Mouse (Mus musculus) right cerebral cortex, postnatal 14 days (tissue): Measurements from ENCODE around the gene Ptges3.
"Not testable (repeated sequence)": the region's sequence is repeated elsewhere in the genome, so short reads cannot be mapped to it uniquely, and the experiment has no call there.

Source experiments
- DNase-seq: peaks from one replicate; pipeline ENCODE4 v3.0.0; 2022

The Ptges3 gene

GRCm38 (mm10) chr10:128058601-128059151 is at the start of gene Ptges3:
Ptges3 (plus strand) TSS chr10:128058954.
- peak; percentile 99 for DNase-seq

DNA sequence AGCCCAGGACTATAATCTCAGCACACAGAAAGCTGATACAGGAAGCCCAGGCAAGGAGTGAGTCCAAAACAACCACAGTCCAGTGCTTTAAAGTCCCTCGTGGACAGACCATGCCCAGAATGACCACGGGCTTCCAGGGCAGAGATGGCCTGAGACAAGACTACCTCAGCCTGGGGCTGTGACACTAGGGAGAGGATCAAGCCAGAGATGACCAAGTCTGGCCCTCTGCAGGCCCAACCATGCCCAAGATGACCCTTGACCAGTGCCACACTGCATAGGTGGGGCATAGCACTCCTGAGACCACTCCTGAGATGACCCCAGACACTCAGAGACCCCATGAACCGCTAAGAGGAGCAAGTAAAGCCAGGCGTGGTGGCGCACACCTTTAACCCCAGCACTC is 49.0 kb upstream of the Ptges3 start:
- no peak for DNase-seq

GRCm38 (mm10) chr10:128015068-128015934 is 43.5 kb upstream of the Ptges3 start, which contains the start of gene Prim1:
Prim1 (plus strand) TSS chr10:128015168.
- DNase-seq: peak; percentile 73

- no peak for DNase-seq
Measured at GRCm38 (mm10) chr10:128022196-128022595, 36.6 kb upstream of the Ptges3 start.

GRCm38 (mm10) chr10:128023496-128023895 is 35.3 kb upstream of the Ptges3 start:
- DNase-seq: no peak

DNA sequence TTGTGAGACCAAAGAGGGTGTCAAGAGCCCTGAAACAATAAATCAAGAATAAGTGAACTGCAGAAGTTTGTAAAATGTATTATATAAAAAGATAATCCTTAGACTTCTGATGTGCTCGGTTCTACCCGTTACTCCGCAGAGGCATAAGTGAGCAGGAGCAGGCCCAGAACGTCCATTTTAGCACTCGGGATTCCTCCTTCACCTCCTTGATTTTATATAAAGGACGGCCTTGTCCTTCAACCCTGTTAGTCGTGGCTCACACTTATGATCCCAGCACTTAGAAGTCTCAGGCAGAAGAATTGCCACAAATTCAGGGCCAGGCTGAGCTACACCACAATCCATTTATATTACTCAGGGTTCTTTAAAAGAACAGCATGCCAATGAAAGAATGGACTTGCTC is 28.8 kb upstream of the Ptges3 start:
- no peak for DNase-seq

DNA sequence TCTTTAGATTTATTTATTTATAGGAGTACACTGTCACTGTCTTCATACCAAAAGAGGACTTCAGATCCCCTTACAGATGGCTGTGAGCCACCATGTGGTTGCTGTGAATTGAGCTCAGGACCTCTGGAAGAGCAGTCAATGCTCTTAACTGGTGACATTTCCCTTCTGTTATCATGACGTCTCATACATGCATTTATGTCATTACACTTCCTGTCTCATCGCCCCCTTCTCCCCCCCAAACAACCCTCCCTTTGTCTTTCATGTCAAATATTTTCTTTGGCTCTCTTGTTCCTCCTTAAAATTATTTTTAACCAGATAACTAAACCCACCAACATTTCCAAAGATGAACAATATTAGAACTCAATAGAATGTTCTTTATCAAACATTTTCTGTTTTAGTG is 27.9 kb upstream of the Ptges3 start:
- DNase-seq: no peak

- DNase-seq: peak; percentile 20
Measured at GRCm38 (mm10) chr10:128036746-128037425, 21.9 kb upstream of the Ptges3 start.

DNA sequence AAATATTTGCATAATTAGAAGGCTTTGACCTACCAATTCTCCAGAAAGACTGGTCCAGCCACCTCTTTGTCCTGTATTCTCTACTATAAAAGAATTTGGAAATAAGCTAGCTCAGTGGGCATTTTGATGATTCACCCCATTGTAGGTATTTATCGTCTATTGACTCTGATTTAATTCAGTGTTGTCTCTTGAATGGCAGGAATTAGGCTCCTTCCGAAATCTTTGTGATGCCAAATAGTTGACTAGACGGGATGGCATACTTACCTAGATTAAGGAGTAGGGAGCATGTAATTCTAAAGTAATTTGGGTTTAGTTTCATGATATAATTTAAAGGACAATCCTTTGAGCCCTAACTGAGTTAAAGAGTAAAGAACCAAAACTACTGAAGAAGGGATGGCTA is 20.8 kb upstream of the Ptges3 start:
- no peak for DNase-seq

DNA sequence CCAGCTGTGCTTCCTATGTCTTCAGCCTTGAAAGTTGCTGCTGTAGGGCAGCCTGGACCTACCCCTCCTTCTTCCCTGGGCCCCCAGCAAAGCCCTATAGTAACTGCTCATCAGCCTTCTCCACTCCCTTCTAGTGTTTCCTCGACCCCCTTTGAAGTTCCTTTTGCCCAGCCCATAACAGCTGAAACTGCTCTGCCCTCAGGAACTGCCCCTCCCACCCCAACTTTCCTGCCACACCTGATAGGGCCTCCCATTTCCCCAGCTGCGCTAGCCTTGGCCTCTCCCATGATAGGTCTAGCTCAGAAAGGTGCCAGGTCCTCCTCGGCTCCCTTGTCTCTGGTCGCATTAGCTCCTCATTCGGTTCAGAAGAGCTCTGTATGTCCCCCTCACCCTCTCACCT is 19.6 kb upstream of the Ptges3 start:
- DNase-seq: no peak

DNA sequence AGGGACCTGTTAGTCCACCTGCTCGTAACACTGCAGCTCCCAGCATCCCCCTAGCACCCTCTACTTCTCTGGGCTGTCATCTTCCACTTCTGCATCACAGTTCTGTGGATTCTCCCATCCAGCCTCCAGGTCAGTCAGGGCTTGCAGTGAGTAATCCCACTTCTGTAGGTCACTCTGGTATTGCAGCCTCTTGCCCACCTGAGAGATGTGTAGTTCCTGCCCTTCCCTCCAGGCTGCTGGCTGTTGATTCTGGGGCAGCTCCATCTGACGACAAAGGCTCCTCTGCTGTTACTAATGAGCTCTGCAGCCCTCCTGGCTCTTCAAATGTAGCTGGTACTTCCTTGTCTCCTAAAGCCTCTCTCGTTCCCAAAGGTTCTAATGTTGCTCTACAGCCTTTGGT is 18.9 kb upstream of the Ptges3 start:
- no peak for DNase-seq

GRCm38 (mm10) chr10:128040293-128040692 is 18.5 kb upstream of the Ptges3 start:
- no peak for DNase-seq

- no peak for DNase-seq
Measured at GRCm38 (mm10) chr10:128041636-128042035, 17.1 kb upstream of the Ptges3 start.

GRCm38 (mm10) chr10:128042466-128042865 is 16.3 kb upstream of the Ptges3 start:
- no peak for DNase-seq

- DNase-seq: no peak
Measured at GRCm38 (mm10) chr10:128043041-128043835, 15.5 kb upstream of the Ptges3 start.

GRCm38 (mm10) chr10:128048157-128048556 is 10.6 kb upstream of the Ptges3 start:
- DNase-seq: no peak

DNA sequence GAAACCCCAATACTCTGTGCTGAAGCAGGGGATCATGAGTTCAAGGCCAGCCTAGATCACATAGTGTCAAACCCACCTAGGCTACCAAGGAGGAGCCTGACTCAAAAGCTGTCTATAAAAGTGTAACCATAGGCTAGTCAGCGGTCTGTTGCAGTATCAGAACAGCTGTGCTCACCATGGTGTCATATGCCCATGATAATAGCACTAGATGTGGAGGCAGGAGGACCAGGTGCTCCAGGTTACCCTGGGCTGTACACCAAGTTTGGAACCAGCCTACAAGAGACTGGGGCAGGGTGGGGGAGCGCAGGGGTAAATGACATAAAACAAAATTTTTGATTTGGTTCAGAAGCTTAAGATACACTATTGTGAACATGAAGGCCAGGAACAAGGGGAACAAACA is 9.0 kb upstream of the Ptges3 start:
- no peak for DNase-seq

DNA sequence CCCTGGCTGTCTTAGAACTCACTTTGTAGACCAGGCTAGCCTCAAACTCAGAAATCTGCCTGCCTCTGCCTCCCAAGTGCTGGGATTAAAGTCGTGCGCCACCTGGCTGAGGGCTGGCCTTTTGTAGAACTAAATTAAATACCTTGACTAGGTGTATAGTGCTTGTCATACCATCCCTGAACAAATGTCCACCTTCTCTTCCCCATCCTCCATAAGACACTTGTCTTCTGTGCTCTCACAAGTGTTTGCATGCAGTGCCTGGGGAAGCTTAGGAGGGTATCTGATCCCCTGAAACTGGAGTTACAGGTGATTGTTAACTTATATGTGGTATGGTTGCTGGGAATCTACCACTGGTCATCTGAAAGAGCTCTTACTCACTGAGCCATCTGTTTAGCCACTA is 8.4 kb upstream of the Ptges3 start:
- DNase-seq: no peak

- DNase-seq: no peak
Measured at GRCm38 (mm10) chr10:128051589-128051988, 7.2 kb upstream of the Ptges3 start.

- DNase-seq: not testable (repeated sequence)
Measured at GRCm38 (mm10) chr10:128052136-128052535, 6.6 kb upstream of the Ptges3 start.

DNA sequence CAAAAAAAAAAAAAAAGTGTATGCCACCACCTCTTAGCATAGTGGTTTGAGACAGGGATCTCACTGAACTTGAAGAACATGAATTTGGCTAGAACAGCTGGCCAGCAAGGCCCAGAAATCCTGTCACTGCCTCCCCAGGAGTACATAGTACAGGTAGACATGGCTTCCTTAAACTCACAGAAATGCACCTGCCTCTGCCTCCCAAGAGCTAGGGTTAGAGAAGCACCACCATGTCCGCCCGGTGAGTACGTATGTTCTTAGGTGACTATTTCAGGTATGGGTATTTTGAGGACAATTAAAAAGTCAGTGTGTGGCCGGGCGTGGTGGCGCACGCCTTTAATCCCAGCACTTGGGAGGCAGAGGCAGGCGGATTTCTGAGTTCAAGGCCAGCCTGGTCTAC is 5.8 kb upstream of the Ptges3 start:
- DNase-seq: no peak

DNA sequence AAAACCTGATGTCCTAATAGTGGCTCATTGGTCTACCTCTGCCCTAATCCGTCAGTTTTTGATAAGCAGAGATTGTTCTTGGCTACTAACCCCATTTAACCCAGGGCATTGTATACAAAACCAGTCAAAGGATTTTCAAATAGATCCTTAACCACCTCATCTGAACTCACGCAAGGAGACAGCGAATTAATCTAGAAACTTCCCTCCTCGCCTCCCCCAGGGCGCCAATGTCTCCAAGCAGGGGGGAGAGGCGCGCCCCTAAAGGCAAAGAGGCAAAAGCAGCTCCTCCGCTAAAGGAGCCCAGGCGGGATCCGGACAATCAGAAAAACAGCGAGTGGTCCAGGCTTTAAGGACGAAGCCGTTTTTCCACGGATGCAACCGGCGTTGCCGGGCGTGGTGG is 570 bp upstream of the Ptges3 start:
- DNase-seq: no peak
